Mouse (Mus musculus) embryonic fibroblast, embryonic 13.5 days (primary cell): ENCODE measurements around the gene Mrpl23.

Experiments
- CTCF ChIP-seq: IDR thresholded peaks from 2 replicates; pipeline ENCODE4 v1.5.1; 2011; ENCODE audit warnings: mild to moderate bottlenecking, control low read depth, low read length, moderate library complexity, borderline replicate concordance; ENCODE audit not compliant: insufficient read depth
- POLR2A ChIP-seq: IDR thresholded peaks from 2 replicates; pipeline ENCODE4 v1.6.1; 2011; ENCODE audit warnings: low read depth, mild to moderate bottlenecking, control low read depth, low read length, moderate library complexity

- TF ChIP-seq CTCF (0 out of 2 replicates have a peak, but pooled peaks have one; percentile 32), POLR2A (no peak)
These were observed 45.1 kb upstream of the Mrpl23 start for GRCm38 (mm10) chr7:142487341-142487859.
